In genomic region chr9:47458721-47459418, GRCm38 (mm10) we compare ENCODE assay signal across 13 mouse cellular contexts.
DNase-seq lines count a peak whose midpoint lies in the region; ATAC-seq and TF ChIP-seq lines count a peak whose summit lies in the region.
"Had no signal": no experiment of that assay in that cellular context is flagged by ENCODE, and none has a peak within 500 bp of the region (broad histone marks: within the 10 kb centered on the region; RNA-seq: fewer than 3 reads in every experiment).

No protein-coding gene starts in this region.

- H3K4me1 ChIP-seq in cerebellum, adult 2 months (ENCODE audit: control insufficient read depth, insufficient read depth, low read length) = peaks cover 8% of the 10 kb centered on the region; the same call in 1 of the 2 replicates
- H3K4me1 ChIP-seq in E14TG2a.4 (replicated peaks; ENCODE audit: low read depth, low read length) = peaks cover 20% of the 10 kb centered on the region
- peaks cover 6% of the 10 kb centered on the region for H3K4me1 ChIP-seq in heart, adult 2 months (ENCODE audit: control insufficient read depth, insufficient read depth, low read length)
- no peaks in the 10 kb centered on the region for H3K4me1 ChIP-seq in liver, embryonic 12.5 days
- H3K4me1 ChIP-seq: midbrain, embryonic 12.5 days had no signal

- 80% methylated on average over 15 of the region's 15 CpGs for WGBS in cerebellum, adult 2 months
- 33% methylated on average over 15 of the region's 15 CpGs for WGBS in heart, adult 2 months
- 52% methylated on average over 15 of the region's 15 CpGs for WGBS in liver, embryonic 12.5 days (ENCODE audit: insufficient replicate concordance)

- TF ChIP-seq POLR2A in cerebellum, adult 2 months (IDR thresholded peaks at IDR 0.05; ENCODE audit: borderline replicate concordance, insufficient read depth, low read length) = no peak
- TF ChIP-seq POLR2A in heart, adult 2 months (IDR thresholded peaks at IDR 0.05; ENCODE audit: insufficient read depth, low read depth, low read length) = 0 out of 2 replicates have a peak, but pooled peaks have one; percentile 36

- TF ChIP-seq CTCF in cerebellum, adult 2 months (IDR thresholded peaks at IDR 0.05; ENCODE audit: borderline replicate concordance, insufficient read depth, low read depth, low read length) = no peak
- no peak for TF ChIP-seq CTCF in E14TG2a.4 (conservative IDR thresholded peaks at IDR 0.05; ENCODE audit: low read length)
- no peak for TF ChIP-seq CTCF in heart, adult 2 months (IDR thresholded peaks at IDR 0.05)

- 0 out of 2 replicates have a peak, but pooled peaks have one; percentile 15 for TF ChIP-seq EP300 in heart, adult 2 months (IDR thresholded peaks at IDR 0.05; ENCODE audit: insufficient read depth, low read depth, low read length)

- no peak overlapping the region for H3K4me3 ChIP-seq in cerebellum, adult 2 months (replicated peaks; ENCODE audit: insufficient read depth, low read depth, low read length)
- 0 out of 2 replicates have a peak overlapping the region, but pooled peaks have one; percentile 3 for H3K4me3 ChIP-seq in E14TG2a.4 (replicated peaks; ENCODE audit: low read length)
- no peak overlapping the region; the same call in 1 of the 2 replicates for H3K4me3 ChIP-seq in heart, adult 2 months
- no peak overlapping the region for H3K4me3 ChIP-seq in liver, embryonic 12.5 days
- H3K4me3 ChIP-seq: embryonic facial prominence, embryonic 15.5 days; limb, embryonic 12.5 days; midbrain, embryonic 12.5 days had no signal

- H3K9me3 ChIP-seq in E14TG2a.4 (ENCODE audit: low read length) = no peaks in the 10 kb centered on the region
- no peaks in the 10 kb centered on the region for H3K9me3 ChIP-seq in liver, embryonic 12.5 days (replicated peaks)
- H3K9me3 ChIP-seq: embryonic facial prominence, embryonic 15.5 days; midbrain, embryonic 12.5 days had no signal

- H3K4me2 ChIP-seq in liver, embryonic 12.5 days = no peak overlapping the region
- H3K4me2 ChIP-seq: embryonic facial prominence, embryonic 15.5 days; limb, embryonic 12.5 days; midbrain, embryonic 12.5 days had no signal

- peak overlapping the region; percentile 44; the same call in 1 of the 2 replicates for H3K27ac ChIP-seq in cerebellum, adult 2 months (ENCODE audit: insufficient read depth, low read length)
- peak overlapping the region; percentile 65 for H3K27ac ChIP-seq in heart, adult 2 months
- H3K27ac ChIP-seq in liver, embryonic 12.5 days = no peak overlapping the region
- H3K27ac ChIP-seq: embryonic facial prominence, embryonic 15.5 days; limb, embryonic 12.5 days; midbrain, embryonic 12.5 days had no signal

- no peak for ATAC-seq in liver, embryonic 12.5 days
- ATAC-seq: inflammation-experienced regulatory T-cells, adult 6 months had no signal

- no peak overlapping the region for H3K9ac ChIP-seq in heart, adult 2 months (ENCODE audit: low read depth, low read length)
- no peak overlapping the region for H3K9ac ChIP-seq in liver, embryonic 12.5 days
- H3K9ac ChIP-seq: embryonic facial prominence, embryonic 15.5 days; limb, embryonic 12.5 days; midbrain, embryonic 12.5 days had no signal

- H3K27me3 ChIP-seq in cerebellum, adult 2 months (ENCODE audit: control insufficient read depth, insufficient read depth, low read length) = no peaks in the 10 kb centered on the region
- H3K27me3 ChIP-seq in E14TG2a.4 (ENCODE audit: insufficient read depth, low read length) = peaks cover 25% of the 10 kb centered on the region
- no peaks in the 10 kb centered on the region for H3K27me3 ChIP-seq in heart, adult 2 months (ENCODE audit: control insufficient read depth, insufficient read depth, low read length)
- 0 out of 2 replicates have a peak, but pooled peaks cover 3% of the 10 kb centered on the region for H3K27me3 ChIP-seq in liver, embryonic 12.5 days (replicated peaks)
- H3K27me3 ChIP-seq: embryonic facial prominence, embryonic 15.5 days; limb, embryonic 12.5 days; midbrain, embryonic 12.5 days had no signal

- H3K79me2 ChIP-seq in heart, adult 2 months (replicated peaks; ENCODE audit: control insufficient read depth, insufficient read depth, low read length) = no peaks in the 10 kb centered on the region

- intact Hi-C loops in heart, adult 2 months (cut with DNase I) = loop anchor here (5.0 kb wide), 1 partner anchor 37 kb away; no protein-coding TSS in a partner anchor
- intact Hi-C loops in heart, postnatal 10 days (cut with DNase I) = loop anchor here (2.0 kb wide), 1 partner anchor 36 kb away; no protein-coding TSS in a partner anchor

- no peak for DNase-seq in cerebellum, adult 2 months
- no peak for DNase-seq in cerebellum, adult 9-11 months
- peak; percentile 43 to 48 for DNase-seq in heart, adult 2 months
- peak; percentile 14 to 20 for DNase-seq in heart, postnatal 10 days
- no peak for DNase-seq in adrenal gland, postnatal 25 days
- DNase-seq in urinary bladder, postnatal 14 days (ENCODE audit: low spot score) = no peak
- DNase-seq: gastrocnemius, postnatal 36 days had no signal

- H3K36me3 ChIP-seq in E14TG2a.4 (ENCODE audit: insufficient read depth, low read length) = no peaks in the 10 kb centered on the region
- H3K36me3 ChIP-seq in heart, adult 2 months (ENCODE audit: control insufficient read depth, insufficient read depth, low read length) = no peaks in the 10 kb centered on the region
- H3K36me3 ChIP-seq in liver, embryonic 12.5 days = no peaks in the 10 kb centered on the region
- H3K36me3 ChIP-seq: embryonic facial prominence, embryonic 15.5 days; limb, embryonic 12.5 days; midbrain, embryonic 12.5 days had no signal

Comparison
In these comparisons a context has a peak if more than half of its experiments do, and no peak if none do; other contexts are left out.
1. DNase-seq: peak in heart, adult 2 months (2 of 2) and heart, postnatal 10 days (2 of 2); none in cerebellum, adult 2 months (0 of 2), cerebellum, adult 9-11 months (single experiment), adrenal gland, postnatal 25 days (single experiment) and urinary bladder, postnatal 14 days (single experiment).